Mouse (Mus musculus) limb, embryonic 15.5 days (tissue): ENCODE data around the gene Klc2. TPM values are rescaled to one million over a fixed set of nuclear protein-coding genes. Genes with fewer than 3 reads are reported as not detected.
A peak's percentile ranks its signal among the peaks of the same experiment; 100 is the strongest.
"Not testable (repeated sequence)": the region's sequence is repeated elsewhere in the genome, so short reads cannot be mapped to it uniquely, and the experiment has no call there.

ENCODE experiments used
- ATAC-seq: fragments of 200-750 bp; cut with Nextera tagmentation; 2 replicates; pipeline ENCODE4 v1.8.0; 2017; ENCODE audit warnings: low read depth, moderate TSS enrichment; ENCODE audit not compliant: insufficient number of reproducible peaks, low FRiP score, low TSS enrichment
- H3K27ac ChIP-seq: fragments of 300-500 bp; sonication (generic); 2 replicates; pipeline ENCODE4 v1.5.1; 2015; ENCODE audit warnings: moderate library complexity, mild to moderate bottlenecking, inconsistent platforms
- H3K27me3 ChIP-seq: fragments of 300-500 bp; sonication (generic); 2 replicates; pipeline ENCODE4 v1.6.1; 2015; ENCODE audit warnings: inconsistent platforms
- H3K36me3 ChIP-seq: fragments of 300-500 bp; sonication (generic); 2 replicates; pipeline ENCODE4 v1.6.1; 2015; ENCODE audit warnings: inconsistent platforms
- H3K4me1 ChIP-seq: fragments of 300-500 bp; sonication (generic); 2 replicates; pipeline ENCODE4 v1.6.1; 2015; ENCODE audit warnings: inconsistent platforms
- H3K4me2 ChIP-seq: fragments of 300-500 bp; sonication (generic); 2 replicates; pipeline ENCODE4 v1.6.1; 2015; ENCODE audit warnings: mild to moderate bottlenecking, inconsistent platforms
- H3K4me3 ChIP-seq: fragments of 300-500 bp; sonication (generic); 2 replicates; pipeline ENCODE4 v1.5.1; 2015; ENCODE audit warnings: mild to moderate bottlenecking, inconsistent platforms
- H3K9ac ChIP-seq: fragments of 300-500 bp; sonication (generic); 2 replicates; pipeline ENCODE4 v1.6.1; 2015; ENCODE audit warnings: inconsistent platforms
- H3K9me3 ChIP-seq: fragments of 300-500 bp; sonication (generic); 2 replicates; pipeline ENCODE4 v1.6.1; 2016; ENCODE audit warnings: inconsistent platforms
- WGBS: fragments of 180-500 bp; shearing (Covaris S2); methylation state at CpG from one replicate; pipeline ENCODE4 v1.1.7; 2015; 5-methylcytosine and 5-hydroxymethylcytosine counted together
- polyA plus RNA-seq: library from polyadenylated mRNA; unstranded; fragments of >200 nt; fragmentation: Nextera tagmentation; extraction: Ambion mirVana; gene quantifications from 2 replicates; pipeline ENCODE4 v1.2.1, GENCODE M21; 2015

Klc2 gene
- polyA plus RNA-seq = 13.0 and 16.9 TPM in 2 replicates

- H3K36me3 ChIP-seq = peaks cover 7% of the 10 kb centered on the region
- peak; percentile 84 for ATAC-seq
- H3K27me3 ChIP-seq = no peaks in the 10 kb centered on the region
- H3K4me3 ChIP-seq = peak within 1 kb of the TSS; percentile 88
- no peaks in the 10 kb centered on the region for H3K9me3 ChIP-seq
- H3K27ac ChIP-seq = peak within 1 kb of the TSS; percentile 96
- H3K4me2 ChIP-seq = peak within 1 kb of the TSS; percentile 89
- peak within 1 kb of the TSS; percentile 74 for H3K9ac ChIP-seq
- WGBS = under 1% methylated on average over 18 of the region's 18 CpGs
- H3K4me1 ChIP-seq = peaks cover 20% of the 10 kb centered on the region
These were observed at the start of gene Klc2 for GRCm38 (mm10) chr19:5118384-5118698. Gene Klc2 (minus strand): TSS chr19:5118560.

- no peaks in the 10 kb centered on the region for H3K27me3 ChIP-seq
- no peaks in the 10 kb centered on the region for H3K9me3 ChIP-seq
- no peak overlapping the region for H3K9ac ChIP-seq
- H3K4me1 ChIP-seq = no peaks in the 10 kb centered on the region
- H3K27ac ChIP-seq = no peak overlapping the region
- no peak for ATAC-seq
- no peak overlapping the region for H3K4me3 ChIP-seq
- H3K4me2 ChIP-seq = no peak overlapping the region
- 84% methylated on average over 4 of the region's 4 CpGs for WGBS
- H3K36me3 ChIP-seq = peaks cover 9% of the 10 kb centered on the region
These were observed 49.1 kb upstream of the Klc2 start for GRCm38 (mm10) chr19:5167477-5167876.

- H3K4me1 ChIP-seq = no peaks in the 10 kb centered on the region
- ATAC-seq = no peak
- H3K9me3 ChIP-seq = no peaks in the 10 kb centered on the region
- no peak overlapping the region for H3K27ac ChIP-seq
- H3K36me3 ChIP-seq = peaks cover 14% of the 10 kb centered on the region
- H3K27me3 ChIP-seq = no peaks in the 10 kb centered on the region
- H3K9ac ChIP-seq = no peak overlapping the region
- H3K4me2 ChIP-seq = no peak overlapping the region
- 67% methylated on average over 2 of the region's 2 CpGs for WGBS
- H3K4me3 ChIP-seq = no peak overlapping the region
These were observed 46.0 kb upstream of the Klc2 start for GRCm38 (mm10) chr19:5164380-5164779.

DNA sequence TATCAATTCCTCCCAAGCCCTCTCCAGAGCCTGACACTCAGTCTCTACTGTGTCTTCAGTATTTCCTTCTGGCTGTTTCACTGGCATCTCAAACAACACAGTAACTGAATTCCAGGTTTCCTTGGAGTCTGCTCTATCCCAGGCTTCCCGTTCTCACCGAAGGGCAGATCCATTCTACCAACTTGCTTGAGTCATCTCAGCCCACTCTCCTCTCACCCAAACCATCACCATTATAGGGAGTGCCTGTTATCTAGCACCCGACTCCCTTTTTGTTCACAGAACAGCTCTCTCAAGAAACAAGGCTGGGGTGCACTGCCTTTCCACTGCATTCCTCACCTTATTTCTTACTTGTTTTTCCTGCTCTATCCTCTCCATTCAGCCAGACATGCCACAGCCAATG is 43.6 kb upstream of the Klc2 start:
- H3K27ac ChIP-seq = no peak overlapping the region
- no peak overlapping the region for H3K9ac ChIP-seq
- no peak for ATAC-seq
- no peak overlapping the region for H3K4me2 ChIP-seq
- WGBS = 92% methylated on average over 3 of the region's 3 CpGs
- no peaks in the 10 kb centered on the region for H3K9me3 ChIP-seq
- no peaks in the 10 kb centered on the region for H3K4me1 ChIP-seq
- H3K4me3 ChIP-seq = no peak overlapping the region
- peaks cover 15% of the 10 kb centered on the region for H3K36me3 ChIP-seq
- H3K27me3 ChIP-seq = no peaks in the 10 kb centered on the region

- Histone ChIP-seq H3K36me3 (peaks cover 50% of the 10 kb centered on the region), H3K9me3 (no peaks in the 10 kb centered on the region), H3K4me2 (no peak overlapping the region), H3K27ac (no peak overlapping the region), H3K4me1 (no peaks in the 10 kb centered on the region), H3K9ac (no peak overlapping the region), H3K27me3 (no peaks in the 10 kb centered on the region), H3K4me3 (no peak overlapping the region)
- no peak for ATAC-seq
- WGBS = 82% methylated on average over 6 of the region's 6 CpGs
These were observed 33.9 kb upstream of the Klc2 start for GRCm38 (mm10) chr19:5152261-5152660.

- Histone ChIP-seq H3K27ac (no peak overlapping the region), H3K9me3 (no peaks in the 10 kb centered on the region), H3K4me2 (no peak overlapping the region), H3K36me3 (peaks cover 52% of the 10 kb centered on the region), H3K9ac (no peak overlapping the region), H3K4me1 (no peaks in the 10 kb centered on the region), H3K4me3 (no peak overlapping the region), H3K27me3 (no peaks in the 10 kb centered on the region)
- no peak for ATAC-seq
- WGBS = 82% methylated on average over 5 of the region's 5 CpGs
These were observed 33.4 kb upstream of the Klc2 start for GRCm38 (mm10) chr19:5151741-5152140.

GRCm38 (mm10) chr19:5151331-5151730 is 33.0 kb upstream of the Klc2 start:
- WGBS = 42% methylated on average over 3 of the region's 3 CpGs
- Histone ChIP-seq H3K36me3 (peaks cover 56% of the 10 kb centered on the region), H3K4me3 (no peak overlapping the region), H3K9ac (no peak overlapping the region), H3K4me2 (no peak overlapping the region), H3K9me3 (no peaks in the 10 kb centered on the region), H3K4me1 (no peaks in the 10 kb centered on the region), H3K27ac (no peak overlapping the region), H3K27me3 (no peaks in the 10 kb centered on the region)
- ATAC-seq = 0 out of 2 replicates have a peak, but pooled peaks have one; percentile 61

DNA sequence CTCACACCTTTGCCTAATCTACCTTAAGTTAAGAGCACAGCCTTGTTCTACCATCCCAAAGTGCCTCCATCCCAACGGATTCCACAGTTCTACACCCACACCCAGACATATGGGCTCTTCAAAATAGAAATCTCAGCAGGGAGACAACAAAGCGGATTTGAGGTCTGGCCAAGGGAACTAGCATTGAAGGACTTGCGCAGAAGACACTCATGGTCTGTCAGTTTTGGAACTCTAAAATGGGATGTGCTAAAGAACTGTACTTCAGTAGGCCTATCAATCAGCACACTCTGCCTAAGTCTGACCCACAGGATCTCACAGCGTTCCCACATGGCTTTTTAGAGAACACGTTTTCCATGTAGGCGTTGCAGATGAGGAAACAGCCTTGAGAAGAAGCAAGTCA is 32.0 kb upstream of the Klc2 start:
- 89% methylated on average over 6 of the region's 6 CpGs for WGBS

DNA sequence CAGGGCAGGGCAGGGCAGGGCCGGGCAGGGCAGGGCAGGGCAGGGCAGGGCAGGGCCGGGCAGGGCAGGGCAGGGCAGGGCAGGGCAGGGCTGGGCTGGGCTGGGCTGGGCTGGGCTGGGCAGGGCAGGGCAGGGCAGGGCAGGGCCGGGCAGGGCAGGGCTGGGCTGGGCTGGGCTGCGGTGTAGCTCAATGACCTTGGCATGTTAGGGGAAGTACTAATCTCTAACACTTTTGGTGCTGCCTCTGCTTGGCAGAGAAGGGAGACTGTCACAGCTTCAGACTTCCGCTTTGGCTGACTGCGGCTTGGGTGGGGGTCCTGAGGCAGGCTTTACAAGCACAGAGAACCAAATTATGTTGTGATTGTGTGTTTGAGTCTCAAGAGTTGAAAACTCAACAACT is 30.7 kb upstream of the Klc2 start:
- 81% methylated on average over 5 of the region's 6 CpGs for WGBS
- peaks cover 58% of the 10 kb centered on the region for H3K36me3 ChIP-seq
- H3K9ac ChIP-seq, H3K27me3 ChIP-seq, H3K9me3 ChIP-seq, H3K27ac ChIP-seq, H3K4me2 ChIP-seq, H3K4me3 ChIP-seq, H3K4me1 ChIP-seq, ATAC-seq: not testable (repeated sequence)

More for the DNA sequence above, 32.0 kb upstream of the Klc2 start:
- no peak for ATAC-seq
- no peaks in the 10 kb centered on the region for H3K9me3 ChIP-seq
- H3K36me3 ChIP-seq = peaks cover 56% of the 10 kb centered on the region
- no peak overlapping the region for H3K9ac ChIP-seq
- no peaks in the 10 kb centered on the region for H3K27me3 ChIP-seq
- H3K4me2 ChIP-seq = no peak overlapping the region
- no peaks in the 10 kb centered on the region for H3K4me1 ChIP-seq
- H3K4me3 ChIP-seq = no peak overlapping the region
- no peak overlapping the region for H3K27ac ChIP-seq

DNA sequence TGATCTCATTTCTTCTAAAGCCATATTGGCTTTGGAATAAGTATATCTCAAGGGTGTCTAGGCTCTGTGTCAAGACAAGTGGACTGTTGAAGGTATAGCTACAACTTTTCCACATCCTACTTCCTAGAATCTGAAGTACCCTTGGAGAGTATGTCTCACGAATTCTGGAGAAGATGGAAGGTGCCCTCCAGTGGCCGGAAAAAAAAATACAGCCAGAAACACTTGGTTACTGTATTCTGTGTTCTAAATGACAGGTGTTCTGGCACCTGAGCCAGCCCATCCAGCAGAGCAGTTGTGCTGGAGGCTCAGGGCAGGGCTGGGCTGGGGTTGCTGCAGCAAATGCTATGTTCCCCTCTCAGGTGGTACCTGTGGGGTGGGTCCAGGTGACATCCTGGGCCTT is 21.3 kb upstream of the Klc2 start:
- no peak overlapping the region for H3K27ac ChIP-seq
- 0% methylated on average over 2 of the region's 2 CpGs for WGBS
- H3K27me3 ChIP-seq = no peaks in the 10 kb centered on the region
- H3K9ac ChIP-seq = no peak overlapping the region
- H3K36me3 ChIP-seq = peaks cover 79% of the 10 kb centered on the region
- H3K4me2 ChIP-seq = no peak overlapping the region
- no peak overlapping the region for H3K4me3 ChIP-seq
- ATAC-seq = no peak
- H3K4me1 ChIP-seq = no peaks in the 10 kb centered on the region
- H3K9me3 ChIP-seq = no peaks in the 10 kb centered on the region

- WGBS = 80% methylated on average over 4 of the region's 4 CpGs
These were observed 12.9 kb upstream of the Klc2 start for GRCm38 (mm10) chr19:5131237-5131636.

DNA sequence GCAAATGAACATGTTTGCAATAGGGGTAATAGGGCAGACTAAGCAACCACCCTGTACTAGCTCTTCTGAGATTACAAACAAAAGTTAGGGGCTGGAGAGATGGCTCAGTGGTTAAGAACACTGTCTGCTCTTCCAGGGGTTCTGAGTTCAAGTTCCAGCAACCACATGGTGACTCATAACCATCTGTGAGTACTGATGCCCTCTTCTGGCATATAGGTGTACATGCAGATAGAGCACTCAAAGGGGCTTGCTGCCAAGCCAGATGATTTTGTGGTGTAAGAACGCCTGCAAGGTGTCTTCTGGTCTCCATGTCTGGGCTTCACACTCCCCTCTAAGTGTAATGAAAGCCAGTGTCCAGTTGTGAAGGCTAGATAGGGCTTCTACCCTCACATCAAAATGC is 11.4 kb upstream of the Klc2 start:
- Histone ChIP-seq H3K27me3 (no peaks in the 10 kb centered on the region), H3K9me3 (no peaks in the 10 kb centered on the region), H3K9ac (no peak overlapping the region), H3K4me2 (no peak overlapping the region), H3K4me3 (no peak overlapping the region), H3K36me3 (peaks cover 20% of the 10 kb centered on the region), H3K4me1 (no peaks in the 10 kb centered on the region), H3K27ac (no peak overlapping the region)
- WGBS = 37% methylated on average over 1 of the region's 1 CpGs
- ATAC-seq = no peak

More at GRCm38 (mm10) chr19:5131237-5131636, 12.9 kb upstream of the Klc2 start:
- Histone ChIP-seq H3K27me3 (no peaks in the 10 kb centered on the region), H3K9me3 (no peaks in the 10 kb centered on the region), H3K4me1 (no peaks in the 10 kb centered on the region), H3K9ac (no peak overlapping the region), H3K4me2 (no peak overlapping the region), H3K27ac (no peak overlapping the region), H3K4me3 (no peak overlapping the region), H3K36me3 (peaks cover 31% of the 10 kb centered on the region)
- no peak for ATAC-seq

DNA sequence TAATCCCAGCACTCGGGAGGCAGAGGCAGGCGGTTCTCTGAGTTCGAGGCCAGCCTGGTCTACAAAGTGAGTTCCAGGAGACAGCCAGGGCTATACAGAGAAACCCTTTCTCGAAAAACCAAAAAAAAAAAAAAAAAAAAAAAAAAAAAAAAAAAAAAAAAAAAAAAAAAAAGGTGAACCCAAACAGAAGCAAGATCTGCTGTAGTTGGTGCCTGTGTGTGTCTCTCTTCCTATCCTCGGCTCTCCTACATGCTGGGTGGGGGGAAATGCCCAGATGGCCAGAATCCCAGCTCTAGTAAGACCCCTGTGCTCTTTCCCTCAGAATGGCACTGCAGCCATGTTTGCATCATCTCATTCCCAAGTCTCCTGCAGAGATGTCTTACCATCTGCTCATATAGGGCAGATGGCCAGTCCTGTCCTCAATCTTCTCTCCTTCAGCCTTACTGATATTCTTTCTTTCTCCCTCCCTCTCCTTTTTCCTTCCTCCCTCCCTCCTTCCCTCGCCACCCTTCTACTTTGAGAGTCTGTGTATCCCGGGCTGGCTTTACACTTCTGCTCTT is 5.8 kb upstream of the Klc2 start:
- no peak overlapping the region for H3K27ac ChIP-seq
- no peaks in the 10 kb centered on the region for H3K27me3 ChIP-seq
- H3K9me3 ChIP-seq = no peaks in the 10 kb centered on the region
- H3K4me2 ChIP-seq = no peak overlapping the region
- 0 out of 2 replicates have a peak, but pooled peaks cover under 1% of the 10 kb centered on the region for H3K4me1 ChIP-seq
- H3K36me3 ChIP-seq = no peaks in the 10 kb centered on the region
- H3K9ac ChIP-seq = no peak overlapping the region
- H3K4me3 ChIP-seq = no peak overlapping the region
- ATAC-seq = no peak
- 66% methylated on average over 7 of the region's 7 CpGs for WGBS
